Comparison of ENCODE assay signal across 12 mouse cellular contexts in genomic region chr9:71880629-71881028, GRCm38 (mm10).
DNase-seq lines count a peak whose midpoint lies in the region; ATAC-seq and TF ChIP-seq lines count a peak whose summit lies in the region.
"Had no signal": no experiment of that assay in that cellular context is flagged by ENCODE, and none has a peak within 500 bp of the region (broad histone marks: within the 10 kb centered on the region; RNA-seq: fewer than 3 reads in every experiment).

No protein-coding gene starts in this region.

- H3K9ac ChIP-seq in forebrain, embryonic 11.5 days (ENCODE audit: low read length) = no peak overlapping the region
- H3K9ac ChIP-seq in lung, postnatal 0 days (replicated peaks; ENCODE audit: low read depth) = no peak overlapping the region
- H3K9ac ChIP-seq in neural tube, embryonic 15.5 days (replicated peaks) = no peak overlapping the region
- H3K9ac ChIP-seq: limb, embryonic 15.5 days had no signal

- H3K27me3 ChIP-seq in kidney, adult 2 months (replicated peaks; ENCODE audit: control insufficient read depth, insufficient read depth, low read length) = no peaks in the 10 kb centered on the region
- no peaks in the 10 kb centered on the region for H3K27me3 ChIP-seq in forebrain, embryonic 11.5 days (ENCODE audit: control insufficient read depth, insufficient read depth, low read length)
- H3K27me3 ChIP-seq in lung, postnatal 0 days (replicated peaks; ENCODE audit: insufficient read depth, low read length) = no peaks in the 10 kb centered on the region
- no peaks in the 10 kb centered on the region for H3K27me3 ChIP-seq in neural tube, embryonic 15.5 days (replicated peaks)
- H3K27me3 ChIP-seq: CH12.LX; limb, embryonic 15.5 days had no signal

- H3K4me2 ChIP-seq in forebrain, embryonic 11.5 days (ENCODE audit: low read depth, low read length, severe bottlenecking) = no peak overlapping the region
- H3K4me2 ChIP-seq in lung, postnatal 0 days (replicated peaks; ENCODE audit: low read depth, low read length) = no peak overlapping the region
- no peak overlapping the region for H3K4me2 ChIP-seq in neural tube, embryonic 15.5 days
- H3K4me2 ChIP-seq: limb, embryonic 15.5 days had no signal

- TF ChIP-seq POLR2A in kidney, adult 2 months (IDR thresholded peaks at IDR 0.05; ENCODE audit: low read depth, low read length) = no peak

- no peak for TF ChIP-seq EP300 in lung, postnatal 0 days (IDR thresholded peaks at IDR 0.05)

- DNase-seq in kidney, postnatal 10 days = peak; percentile 24
- no peak for DNase-seq in kidney, adult 2 months
- no peak for DNase-seq in forebrain, embryonic 11.5 days (ENCODE audit: low spot score)
- peak; percentile 58 for DNase-seq in lung, postnatal 0 days (ENCODE audit: low spot score)
- DNase-seq in cerebellum, postnatal 25 days = no peak
- no peak for DNase-seq in urinary bladder, postnatal 4 days (ENCODE audit: low spot score in 2 of 2)
- no peak for DNase-seq in urinary bladder, adult 18-20 months (ENCODE audit: low spot score in 2 of 2)
- DNase-seq: cerebellum, adult 18-20 months; thymus, postnatal 36 days had no signal

- no peak for TF ChIP-seq CTCF in kidney, adult 2 months (conservative IDR thresholded peaks at IDR 0.05; ENCODE audit: insufficient read depth, insufficient read length, low read depth, low read length)
- TF ChIP-seq CTCF in lung, postnatal 0 days (IDR thresholded peaks at IDR 0.05) = no peak

- H3K4me1 ChIP-seq in kidney, adult 2 months (ENCODE audit: control insufficient read depth, insufficient read depth, low read length) = no peaks in the 10 kb centered on the region
- peaks cover 15% of the 10 kb centered on the region for H3K4me1 ChIP-seq in forebrain, embryonic 11.5 days (replicated peaks; ENCODE audit: control insufficient read depth, insufficient read depth, low read length)
- H3K4me1 ChIP-seq in lung, postnatal 0 days (ENCODE audit: insufficient read depth, low read depth, low read length) = peaks cover 17% of the 10 kb centered on the region; the same call in 1 of the 2 replicates
- peaks cover 13% of the 10 kb centered on the region for H3K4me1 ChIP-seq in neural tube, embryonic 15.5 days
- H3K4me1 ChIP-seq: limb, embryonic 15.5 days had no signal

- peak; percentile 57 for ATAC-seq in forebrain, embryonic 11.5 days (replicated peaks; ENCODE audit: low FRiP score)
- peak; percentile 69 for ATAC-seq in lung, postnatal 0 days
- no peak for ATAC-seq in neural tube, embryonic 15.5 days (ENCODE audit: low FRiP score)

- no peaks in the 10 kb centered on the region for H3K9me3 ChIP-seq in forebrain, embryonic 11.5 days (ENCODE audit: control insufficient read depth, low read length)
- no peaks in the 10 kb centered on the region for H3K9me3 ChIP-seq in lung, postnatal 0 days (ENCODE audit: low read length)
- H3K9me3 ChIP-seq in neural tube, embryonic 15.5 days (replicated peaks) = no peaks in the 10 kb centered on the region
- H3K9me3 ChIP-seq: limb, embryonic 15.5 days had no signal

- WGBS in kidney, adult 2 months = 60% methylated on average over 1 of the region's 1 CpGs
- 13% methylated on average over 1 of the region's 1 CpGs for WGBS in forebrain, embryonic 11.5 days
- WGBS in lung, postnatal 0 days = 15% methylated on average over 1 of the region's 1 CpGs
- 0% methylated on average over 1 of the region's 1 CpGs for WGBS in neural tube, embryonic 15.5 days

- peaks cover 3% of the 10 kb centered on the region; the same call in 1 of the 2 replicates for H3K36me3 ChIP-seq in kidney, adult 2 months (ENCODE audit: control insufficient read depth, insufficient read depth, low read length)
- peaks cover 2% of the 10 kb centered on the region; the same call in 1 of the 2 replicates for H3K36me3 ChIP-seq in forebrain, embryonic 11.5 days (ENCODE audit: control insufficient read depth, insufficient read depth, low read length)
- peaks cover 4% of the 10 kb centered on the region; the same call in 1 of the 2 replicates for H3K36me3 ChIP-seq in lung, postnatal 0 days (ENCODE audit: insufficient read depth, low read length)
- peaks cover 7% of the 10 kb centered on the region; the same call in 1 of the 2 replicates for H3K36me3 ChIP-seq in neural tube, embryonic 15.5 days

- no peak overlapping the region for H3K27ac ChIP-seq in kidney, adult 2 months (ENCODE audit: insufficient read depth, low read depth, low read length)
- H3K27ac ChIP-seq in forebrain, embryonic 11.5 days (ENCODE audit: low read depth, low read length) = peak overlapping the region; percentile 79
- H3K27ac ChIP-seq in lung, postnatal 0 days (ENCODE audit: low read length) = no peak overlapping the region
- H3K27ac ChIP-seq in neural tube, embryonic 15.5 days (replicated peaks) = peak overlapping the region; percentile 14; the same call in 1 of the 2 replicates
- H3K27ac ChIP-seq: limb, embryonic 15.5 days had no signal

- no peak overlapping the region for H3K4me3 ChIP-seq in kidney, adult 2 months (ENCODE audit: insufficient read depth, low read depth, low read length)
- no peak overlapping the region for H3K4me3 ChIP-seq in forebrain, embryonic 11.5 days (ENCODE audit: low read depth, low read length)
- H3K4me3 ChIP-seq in lung, postnatal 0 days (ENCODE audit: low read depth, low read length) = no peak overlapping the region
- no peak overlapping the region for H3K4me3 ChIP-seq in neural tube, embryonic 15.5 days (replicated peaks)
- H3K4me3 ChIP-seq: limb, embryonic 15.5 days had no signal

Comparison
In these comparisons a context has a peak if more than half of its experiments do, and no peak if none do; other contexts are left out.
1. DNase-seq: peak in kidney, postnatal 10 days (single experiment) and lung, postnatal 0 days (single experiment); none in kidney, adult 2 months (single experiment), forebrain, embryonic 11.5 days (single experiment), cerebellum, postnatal 25 days (0 of 2), urinary bladder, postnatal 4 days (0 of 2) and urinary bladder, adult 18-20 months (0 of 2).
2. H3K27ac ChIP-seq: peak in forebrain, embryonic 11.5 days (single experiment) and neural tube, embryonic 15.5 days (single experiment); none in kidney, adult 2 months (single experiment) and lung, postnatal 0 days (single experiment).